Mouse (Mus musculus) heart, adult 10 weeks (tissue): ENCODE data around the gene Ing4. TPM values are rescaled to one million over a fixed set of nuclear protein-coding genes. Genes with fewer than 3 reads are reported as not detected.

Experiments
- polyA plus RNA-seq: library from polyadenylated mRNA; stranded (reverse); fragments of 350-450 nt; fragmentation: Illumina TruSeq; extraction: RNeasy Lipid Tissue Mini Kit (QIAGEN cat#74804); gene quantifications from one replicate; pipeline ENCODE4 v1.2.3, GENCODE M21; 2014; ENCODE audit warnings: low read depth, low replicate concordance

The Ing4 gene
- polyA plus RNA-seq: 36.6 TPM

GRCm38 (mm10) chr6:125039533-125040153, at the start of gene Ing4:
TSS of gene Ing4 (plus strand) at chr6:125039760.

GRCm38 (mm10) chr6:124996551-124997501, 42.7 kb upstream of the Ing4 start, which contains the start of gene Pianp:
TSS of gene Pianp (plus strand) at chr6:124996694.

GRCm38 (mm10) chr6:125009129-125009180, 30.6 kb upstream of the Ing4 start, which contains the start of gene Zfp384:
TSS of gene Zfp384 (plus strand) at chr6:125009145.

DNA sequence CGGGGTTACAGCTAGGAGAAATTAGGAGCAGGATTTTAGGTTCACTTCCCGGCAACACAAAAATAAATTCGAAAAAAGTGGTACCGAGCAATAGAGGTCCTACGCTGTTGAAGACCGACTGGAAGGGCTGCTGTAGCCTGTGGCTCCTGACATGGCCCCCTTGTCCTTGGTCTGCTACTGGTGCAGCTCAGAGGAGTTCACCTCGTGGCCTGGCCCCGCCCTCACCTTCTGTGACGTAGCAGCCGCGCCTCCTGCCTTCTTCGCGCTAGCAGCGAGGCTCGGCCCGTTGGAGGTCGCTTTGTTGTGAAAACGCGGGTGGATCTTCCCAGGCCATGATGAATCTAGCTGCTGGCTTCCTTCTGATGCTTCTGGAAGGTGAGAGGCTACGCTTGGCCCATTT, 10.1 kb downstream of the Ing4 start, which contains the start of gene Acrbp:
Gene Acrbp (plus strand): TSS at position 12 of the 400 bp plus-strand sequence.

DNA sequence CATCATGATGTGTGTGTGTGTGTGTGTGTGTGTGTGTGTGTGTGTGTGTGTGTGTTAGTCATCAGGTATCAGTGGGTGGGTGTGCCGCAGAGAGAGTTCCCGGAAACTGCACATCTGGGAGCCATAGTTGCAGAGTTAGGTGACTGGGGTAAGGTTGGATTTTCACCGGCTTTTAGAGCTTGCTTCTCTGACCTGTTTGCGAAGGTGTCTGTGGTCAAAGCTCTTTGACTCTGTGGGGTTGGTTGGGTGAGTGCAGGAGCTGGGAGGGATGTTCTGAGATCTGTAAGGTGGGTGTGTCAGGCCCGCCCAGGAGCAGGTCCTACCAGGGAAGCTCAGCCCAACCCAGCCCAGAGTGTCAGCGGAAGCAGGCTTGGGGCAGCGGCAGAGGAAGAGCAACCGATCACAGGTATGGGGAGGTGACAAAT, 28.0 kb downstream of the Ing4 start, which contains the start of gene Lpar5:
Gene Lpar5 (plus strand): TSS at position 350 of the 425 bp plus-strand sequence.

DNA sequence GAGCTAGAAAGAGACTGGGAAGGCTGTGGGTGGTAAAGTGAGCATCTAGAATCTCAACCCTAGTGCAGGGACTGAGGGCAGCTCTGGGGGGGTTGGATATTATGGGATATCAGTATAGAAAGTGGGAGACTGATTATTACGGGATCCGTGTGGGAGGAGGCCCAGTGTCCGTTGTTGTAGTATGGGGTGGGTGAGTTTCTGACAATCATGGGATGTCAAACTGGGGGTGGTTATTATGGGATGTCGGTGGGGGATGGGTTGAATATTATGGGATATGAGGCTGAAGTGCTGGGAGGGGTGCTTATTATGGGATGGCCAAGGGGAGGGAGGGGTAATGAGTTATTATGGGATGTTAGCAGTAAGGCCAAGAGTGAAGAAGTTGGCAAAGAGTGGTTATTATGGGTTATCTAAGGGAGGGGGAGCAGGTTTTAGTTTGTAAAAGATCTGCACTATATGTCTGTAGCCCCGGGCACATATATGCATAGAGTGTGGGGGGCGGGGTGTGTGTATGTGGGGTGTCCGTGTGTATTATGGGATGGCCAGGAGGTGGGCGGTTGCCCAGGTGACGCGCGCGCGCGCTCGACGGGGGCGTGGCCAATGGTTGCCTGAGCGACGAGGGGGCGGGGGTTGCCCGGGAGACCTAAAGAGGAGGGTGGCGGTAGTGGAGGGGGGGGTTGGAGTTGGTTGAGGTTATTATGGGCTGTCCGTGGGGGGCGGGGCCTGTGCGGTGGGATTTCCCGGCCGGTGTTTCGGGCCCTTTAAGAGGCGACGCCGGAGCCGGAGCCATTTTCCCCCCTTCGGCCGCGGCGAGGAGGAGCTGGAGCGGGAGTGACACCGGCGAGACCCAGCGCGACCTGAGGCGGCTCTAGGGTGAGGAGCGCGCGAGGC, 56.1 kb downstream of the Ing4 start, which contains the start of gene Chd4:
Gene Chd4 (plus strand): TSS at position 591 of the 888 bp plus-strand sequence.

Other genes starting within 250 kb of the Ing4 start
- gene Spsb2, start 231.1 kb upstream of the Ing4 start, polyA plus RNA-seq: 3.0 TPM
- 811 TPM for gene Tpi1, start 225.5 kb upstream of the Ing4 start, polyA plus RNA-seq
- 65.2 TPM for gene Usp5, start 210.3 kb upstream of the Ing4 start, polyA plus RNA-seq
- gene Cdca3, start 210.2 kb upstream of the Ing4 start, polyA plus RNA-seq: 0.58 TPM
- gene Gnb3, start 199.5 kb upstream of the Ing4 start, polyA plus RNA-seq: 11.1 TPM
- 17.8 TPM for gene P3h3, start 182.0 kb upstream of the Ing4 start, polyA plus RNA-seq
- 1.1 TPM for gene Gpr162, start 175.8 kb upstream of the Ing4 start, polyA plus RNA-seq
- gene Cd4, start 151.5 kb upstream of the Ing4 start, polyA plus RNA-seq: 0.42 TPM
- 1.6 TPM for gene Lag3, start 128.1 kb upstream of the Ing4 start, polyA plus RNA-seq
- gene Ptms, start 119.7 kb upstream of the Ing4 start, polyA plus RNA-seq: 217 TPM
- gene Mlf2, start 108.4 kb upstream of the Ing4 start, polyA plus RNA-seq: 190 TPM
- gene Cops7a, start 74.2 kb upstream of the Ing4 start, polyA plus RNA-seq: 103 TPM
- 0.86 TPM for gene Pianp, start 43.1 kb upstream of the Ing4 start, polyA plus RNA-seq
- 26.3 TPM for gene Zfp384, start 30.6 kb upstream of the Ing4 start, polyA plus RNA-seq
- gene Acrbp, start 9.9 kb downstream of the Ing4 start, polyA plus RNA-seq: 9.2 TPM
- not detected for gene Lpar5, start 28.2 kb downstream of the Ing4 start, polyA plus RNA-seq
- 86.4 TPM for gene Chd4, start 56.2 kb downstream of the Ing4 start, polyA plus RNA-seq
- 16.6 TPM for gene Nop2, start 92.1 kb downstream of the Ing4 start, polyA plus RNA-seq
- 14.3 TPM for gene Iffo1, start 105.5 kb downstream of the Ing4 start, polyA plus RNA-seq
- gene Gapdh, start 126.7 kb downstream of the Ing4 start, polyA plus RNA-seq: 4,016 TPM
- gene Ncapd2, start 151.9 kb downstream of the Ing4 start, polyA plus RNA-seq: 18.6 TPM
- gene Mrpl51, start 152.0 kb downstream of the Ing4 start, polyA plus RNA-seq: 266 TPM
- gene Vamp1, start 175.8 kb downstream of the Ing4 start, polyA plus RNA-seq: 10.0 TPM
- 6.8 TPM for gene Tapbpl, start 192.1 kb downstream of the Ing4 start, polyA plus RNA-seq
- not detected for gene Cd27, start 197.2 kb downstream of the Ing4 start, polyA plus RNA-seq
- not detected for gene Tuba3a, start 246.3 kb downstream of the Ing4 start, polyA plus RNA-seq